Mouse (Mus musculus): ENCODE measurements around the gene Tle6.

The Tle6 gene

GRCm38 (mm10) chr10:81600738-81601203 lies at the start of gene Tle6:
Gene Tle6, minus strand, starts transcription at chr10:81601073.
- ChIA-PET POLR2A (interaction anchor here (0.6 to 2.6 kb wide), 22 partner anchors 9 to 1889 kb away, joined by 3 to 16 read pairs (median 3); partner anchors contain the start of genes Gna11 (in 1 of the 4) and Zfp873 (in 1 of the 4)), CTCF (interaction anchor here (1.0 to 2.3 kb wide), 10 partner anchors 30 to 116 kb away, joined by 3 to 9 read pairs (median 4); no protein-coding TSS in a partner anchor)

DNA sequence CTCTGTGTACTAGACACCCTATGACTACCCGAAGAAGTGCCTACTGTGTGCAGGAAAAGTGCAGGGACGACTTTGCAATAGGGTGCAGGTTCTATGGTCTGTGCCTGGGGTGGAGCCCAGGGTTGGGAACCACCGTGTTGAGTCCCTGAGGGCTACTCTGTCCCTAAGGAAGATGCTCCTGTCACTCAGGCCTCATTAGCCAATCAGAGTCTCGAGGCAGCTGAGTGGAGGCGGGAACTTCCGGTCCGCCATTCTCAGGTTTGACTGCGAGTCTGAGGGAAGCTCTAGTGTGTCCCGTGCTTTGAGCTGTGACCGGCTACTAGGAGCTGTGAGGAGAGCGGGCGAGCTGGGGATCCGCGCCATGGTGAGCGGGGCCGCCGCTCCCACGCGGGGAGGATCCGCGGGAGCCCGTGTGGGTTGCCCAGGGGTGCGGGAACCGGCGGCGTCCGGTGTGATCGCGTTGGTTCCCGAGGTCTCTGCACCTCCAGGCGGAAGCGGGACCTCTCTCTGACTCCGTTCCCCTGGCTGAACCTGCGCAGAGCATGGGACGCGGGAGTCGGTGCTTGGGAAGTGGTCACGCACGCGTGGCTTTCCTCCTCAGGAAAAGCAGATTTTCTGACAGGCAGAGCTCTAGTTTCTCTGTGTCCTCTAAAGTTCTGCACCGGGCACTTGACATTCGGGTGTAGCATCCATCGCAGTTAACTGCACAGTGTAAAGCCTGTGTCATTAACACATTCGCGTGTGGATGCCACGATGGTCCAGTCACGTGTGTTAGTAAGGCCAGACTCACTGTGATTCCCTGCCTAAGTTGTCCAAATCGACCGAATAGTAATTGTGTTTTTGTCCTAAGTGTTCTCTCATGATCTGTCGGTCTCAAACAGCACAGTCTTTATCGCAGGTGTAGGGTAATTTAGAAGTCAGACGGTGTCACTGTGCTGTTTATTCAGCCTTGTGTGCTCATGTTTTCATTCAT lies 48.2 kb upstream of the Tle6 start, which contains the start of gene Gm10778:
Gene Gm10778 (plus strand): TSS at position 257 of the 973 bp plus-strand sequence.
- CTCF ChIA-PET: interaction anchor here in 1 of 4 experiments (0.6 kb wide), 1 partner anchor 79 kb away, joined by 3 read pairs; no protein-coding TSS in a partner anchor

GRCm38 (mm10) chr10:81646015-81646555 lies 45.2 kb upstream of the Tle6 start:
- POLR2A ChIA-PET: interaction anchor here in 2 of 4 experiments (1.6 to 6.3 kb wide), 3 partner anchors 13 to 19 kb away, joined by 3 to 64 read pairs (median 54); partner anchors contain the start of genes Ankrd24 (in 1 of the 2) and Sirt6 (in 1 of the 2)

More for the DNA sequence above, 48.2 kb upstream of the Tle6 start, which contains the start of gene Gm10778:
- POLR2A ChIA-PET: interaction anchor here in 2 of 4 experiments (0.6 to 1.3 kb wide), 8 partner anchors 16 to 1768 kb away, joined by 3 to 7 read pairs (median 4); partner anchors contain the start of genes AU041133 (in 1 of the 2) and Zfp873 (in 1 of the 2)

GRCm38 (mm10) chr10:81645391-81645790 lies 44.5 kb upstream of the Tle6 start:
- ChIA-PET CTCF (interaction anchor here in 1 of 4 experiments (0.6 kb wide), 1 partner anchor 93 kb away, joined by 4 read pairs; no protein-coding TSS in a partner anchor), POLR2A (interaction anchor here in 2 of 4 experiments (2.8 to 6.3 kb wide), 5 partner anchors 12 to 74 kb away, joined by 10 to 64 read pairs (median 33); partner anchors contain the start of genes Ankrd24 (in 2 of the 2) and Sirt6 (in 2 of the 2))

More at GRCm38 (mm10) chr10:81646015-81646555, 45.2 kb upstream of the Tle6 start:
- CTCF ChIA-PET: no interaction called here

GRCm38 (mm10) chr10:81644716-81645115 lies 43.8 kb upstream of the Tle6 start:
- CTCF ChIA-PET: interaction anchor here in 3 of 4 experiments (0.7 to 1.5 kb wide), 5 partner anchors 11 to 1205 kb away, joined by 3 to 9 read pairs (median 4); no protein-coding TSS in a partner anchor
- POLR2A ChIA-PET: interaction anchor here in 2 of 4 experiments (1.5 to 6.3 kb wide), 11 partner anchors 8 to 404 kb away, joined by 5 to 64 read pairs (median 10); partner anchors contain the start of genes Ankrd24 (in 2 of the 2), Sirt6 (in 2 of the 2) and Zfp873 (in 1 of the 2)

DNA sequence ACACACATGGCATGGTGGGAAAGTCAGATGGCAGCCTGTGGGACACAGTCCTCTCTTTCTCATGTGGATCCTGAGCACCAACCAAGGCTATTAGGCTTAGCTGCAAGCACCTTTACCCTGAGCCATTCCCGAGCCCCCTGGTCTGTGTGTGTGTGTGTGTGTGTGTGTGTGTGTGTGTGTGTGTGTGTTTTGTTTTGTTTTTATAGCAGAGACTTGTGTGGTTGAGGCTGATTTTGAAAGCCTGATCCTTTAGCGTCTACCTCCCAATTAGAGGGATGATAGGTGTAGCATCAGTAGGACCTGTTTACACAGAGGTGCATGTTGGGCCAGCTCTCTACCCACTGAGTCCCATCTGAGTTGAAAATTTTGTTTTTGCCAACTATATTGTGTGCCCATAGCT lies 43.3 kb upstream of the Tle6 start:
- ChIA-PET POLR2A (interaction anchor here (0.7 to 6.3 kb wide), 37 partner anchors 8 to 1214 kb away, joined by 3 to 64 read pairs (median 5); partner anchors contain the start of genes Sirt6 (in 4 of the 4), Ankrd24 (in 3 of the 4), 1190007I07Rik (in 1 of the 4) and AU041133 (in 1 of the 4)), CTCF (interaction anchor here in 3 of 4 experiments (0.6 to 2.5 kb wide), 11 partner anchors 11 to 1205 kb away, joined by 3 to 9 read pairs (median 4); no protein-coding TSS in a partner anchor)

DNA sequence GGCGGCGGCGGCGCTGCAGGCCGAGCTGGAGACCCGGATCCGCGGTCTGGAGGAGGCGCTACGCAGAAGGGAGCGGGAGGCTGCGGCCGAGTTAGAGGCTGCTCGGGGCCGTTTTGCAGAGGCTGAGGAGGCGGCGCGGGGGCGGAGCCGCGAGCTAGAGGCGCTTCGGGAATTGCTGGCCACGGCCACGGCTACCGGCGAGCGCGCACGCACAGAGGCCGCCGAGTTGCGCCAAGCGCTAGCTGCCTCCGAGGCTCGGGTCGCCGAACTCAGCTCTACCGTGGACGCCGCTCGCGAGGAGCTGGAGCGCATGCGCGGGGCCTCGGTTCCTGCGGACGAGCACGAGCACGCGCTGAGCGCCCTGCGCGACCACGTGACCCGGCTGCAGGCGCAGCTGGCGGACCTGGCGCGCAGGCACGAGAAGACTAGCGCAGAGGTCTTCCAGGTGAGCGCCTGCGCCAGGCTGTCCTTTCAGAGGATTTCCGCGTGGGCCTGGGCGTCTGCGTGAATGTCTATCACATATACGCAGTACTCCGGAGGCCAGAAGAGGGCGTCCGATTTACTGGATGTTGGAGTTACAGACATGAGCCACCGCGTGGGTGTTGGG lies 42.7 kb upstream of the Tle6 start:
- ChIA-PET CTCF (interaction anchor here in 3 of 4 experiments (0.6 to 2.5 kb wide), 12 partner anchors 8 to 359 kb away, joined by 3 to 8 read pairs (median 3); no protein-coding TSS in a partner anchor), POLR2A (interaction anchor here (0.5 to 6.3 kb wide), 49 partner anchors 8 to 1215 kb away, joined by 3 to 64 read pairs (median 4); partner anchors contain the start of genes Sirt6 (in 4 of the 4), Ankrd24 (in 3 of the 4), 1190007I07Rik (in 1 of the 4) and AU041133 (in 1 of the 4))

DNA sequence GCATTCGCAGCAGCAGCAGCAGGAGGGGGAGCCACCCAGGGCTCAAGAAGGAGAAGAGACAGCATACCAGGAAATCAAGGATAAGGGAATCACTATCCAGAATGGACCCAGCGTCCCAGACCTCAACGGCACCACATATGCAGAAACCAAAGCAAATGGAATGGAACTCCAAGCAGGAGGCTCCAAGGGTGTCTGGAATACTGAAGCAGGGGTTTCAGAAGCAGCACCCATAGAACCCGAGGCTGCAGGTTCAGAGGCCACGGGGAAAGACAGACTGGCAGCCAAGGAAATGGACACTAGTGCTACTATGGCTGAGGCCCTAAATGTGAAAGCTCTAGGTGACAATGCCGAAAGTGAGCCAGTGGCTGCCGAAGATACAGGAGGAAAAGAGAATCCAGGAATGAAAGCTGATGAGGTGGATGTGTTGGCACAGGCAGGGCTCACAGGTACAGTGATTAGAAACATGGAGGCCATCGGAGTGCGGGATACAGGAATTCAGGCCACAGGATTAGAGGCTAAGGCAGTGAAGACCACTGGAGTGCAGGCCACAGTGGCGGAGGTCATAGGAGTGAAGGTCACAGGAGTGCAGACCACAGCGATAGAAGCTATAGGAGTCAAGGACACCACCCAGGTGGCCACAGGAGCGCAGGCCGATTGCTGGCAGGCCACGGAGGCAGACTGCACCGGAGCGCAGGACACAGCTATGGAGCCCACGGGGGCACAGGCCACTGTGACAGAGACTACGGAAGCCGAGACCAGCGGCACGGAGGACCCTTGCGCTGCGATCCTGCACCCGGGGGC lies 42.0 kb upstream of the Tle6 start:
- ChIA-PET CTCF (interaction anchor here in 2 of 4 experiments (0.9 to 2.5 kb wide), 10 partner anchors 9 to 140 kb away, joined by 3 to 8 read pairs (median 3); no protein-coding TSS in a partner anchor), POLR2A (interaction anchor here (0.5 to 6.3 kb wide), 49 partner anchors 7 to 1216 kb away, joined by 3 to 64 read pairs (median 4); partner anchors contain the start of genes Sirt6 (in 4 of the 4), Ankrd24 (in 3 of the 4), 1190007I07Rik (in 1 of the 4) and AU041133 (in 1 of the 4))

DNA sequence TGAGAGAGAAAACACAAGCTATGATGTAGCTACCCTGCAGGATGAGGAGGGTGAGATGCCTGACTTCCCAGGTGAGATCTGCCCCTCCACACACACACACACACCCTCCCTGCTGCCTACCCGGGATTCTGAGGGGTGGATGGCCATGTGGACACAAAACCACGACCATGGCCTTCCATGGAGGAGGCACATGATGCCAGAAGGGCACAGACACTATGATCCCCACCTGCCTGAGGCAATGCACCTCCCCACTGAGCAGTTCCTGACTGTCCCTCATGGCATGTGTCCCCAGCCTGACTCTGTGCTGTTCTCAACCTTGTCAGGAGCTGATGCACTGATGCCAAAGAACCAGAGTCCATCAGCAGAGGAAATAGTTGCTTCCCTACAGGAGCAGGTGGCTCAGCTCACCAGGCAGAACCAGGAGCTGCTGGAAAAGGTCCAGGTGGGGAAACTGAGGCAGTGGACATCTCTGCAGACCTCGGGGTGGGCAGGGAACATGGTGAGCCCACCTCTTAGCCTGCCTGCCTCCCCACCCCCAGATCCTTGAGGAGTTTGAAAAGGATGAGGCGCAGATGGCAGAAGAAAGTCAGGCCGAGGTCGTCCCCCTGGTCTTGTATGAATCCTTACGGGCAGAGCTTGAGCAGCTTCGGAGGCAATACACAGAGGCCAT lies 41.2 kb upstream of the Tle6 start:
- POLR2A ChIA-PET: interaction anchor here in 3 of 4 experiments (0.9 to 6.3 kb wide), 13 partner anchors 9 to 536 kb away, joined by 3 to 64 read pairs (median 9); partner anchors contain the start of genes Ankrd24 (in 2 of the 3) and Sirt6 (in 2 of the 3)
- CTCF ChIA-PET: interaction anchor here in 2 of 4 experiments (0.5 to 2.6 kb wide), 6 partner anchors 8 to 91 kb away, joined by 3 to 8 read pairs (median 4); no protein-coding TSS in a partner anchor

DNA sequence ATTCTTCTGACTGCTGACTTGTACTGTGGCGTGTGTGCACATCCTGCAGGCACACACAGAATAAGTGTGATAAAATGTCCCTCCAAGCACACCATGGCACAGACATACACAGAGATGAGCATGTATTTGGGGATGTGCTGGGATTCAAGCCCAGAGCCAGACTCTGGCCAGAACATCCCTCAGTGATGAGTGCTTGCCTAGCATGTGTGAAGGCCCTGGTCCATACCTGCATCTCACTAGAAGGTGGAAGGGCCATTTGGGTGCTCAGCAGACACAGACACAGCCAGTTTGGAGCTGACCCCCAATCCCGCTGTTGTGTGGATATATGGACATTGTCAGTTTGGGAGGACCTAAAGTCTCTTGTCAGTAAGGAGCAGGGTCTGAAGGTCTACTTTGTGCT lies 40.7 kb upstream of the Tle6 start:
- CTCF ChIA-PET: interaction anchor here in 2 of 4 experiments (0.5 to 2.6 kb wide), 6 partner anchors 8 to 90 kb away, joined by 3 to 8 read pairs (median 4); no protein-coding TSS in a partner anchor

DNA sequence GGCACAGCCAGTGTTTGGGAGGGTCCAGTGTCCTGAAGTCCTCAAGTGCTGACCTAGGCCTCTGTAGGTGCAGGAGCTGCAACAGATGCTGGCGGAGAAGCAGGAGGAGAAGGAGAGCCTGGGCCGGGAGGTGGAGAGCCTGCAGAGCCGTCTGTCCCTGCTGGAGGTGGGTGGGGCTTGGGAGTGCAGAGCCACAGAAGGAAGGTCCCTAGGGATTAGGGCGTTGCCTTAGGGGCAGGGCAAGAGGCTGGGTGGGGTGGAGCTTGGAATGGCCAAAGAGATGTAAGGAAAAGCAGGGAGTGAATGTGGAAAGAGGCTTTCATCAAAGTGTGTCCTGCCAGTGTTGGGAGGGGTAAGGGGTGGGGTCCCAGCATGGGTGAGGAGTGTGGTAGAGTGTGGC lies 40.0 kb upstream of the Tle6 start:
- CTCF ChIA-PET: interaction anchor here in 2 of 4 experiments (0.6 to 2.6 kb wide), 3 partner anchors 76 to 90 kb away, joined by 3 to 5 read pairs (median 4); no protein-coding TSS in a partner anchor

More for the DNA sequence above, 40.7 kb upstream of the Tle6 start:
- POLR2A ChIA-PET: interaction anchor here in 2 of 4 experiments (0.5 to 6.3 kb wide), 7 partner anchors 9 to 240 kb away, joined by 3 to 64 read pairs (median 13); partner anchors contain the start of genes Ankrd24 (in 2 of the 2) and Sirt6 (in 2 of the 2)

GRCm38 (mm10) chr10:81638101-81638500 lies 37.2 kb upstream of the Tle6 start:
- POLR2A ChIA-PET: interaction anchor here in 1 of 4 experiments (0.5 kb wide), 1 partner anchor 14 kb away, joined by 3 read pairs; no protein-coding TSS in a partner anchor
- CTCF ChIA-PET: interaction anchor here in 2 of 4 experiments (0.5 to 0.9 kb wide), 2 partner anchors 10 to 18 kb away, joined by 3 read pairs; no protein-coding TSS in a partner anchor

More for the DNA sequence above, 40.0 kb upstream of the Tle6 start:
- POLR2A ChIA-PET: interaction anchor here in 2 of 4 experiments (0.5 to 5.7 kb wide), 4 partner anchors 14 to 239 kb away, joined by 3 to 54 read pairs (median 17); partner anchors contain the start of genes Ankrd24 (in 2 of the 2) and Sirt6 (in 2 of the 2)

DNA sequence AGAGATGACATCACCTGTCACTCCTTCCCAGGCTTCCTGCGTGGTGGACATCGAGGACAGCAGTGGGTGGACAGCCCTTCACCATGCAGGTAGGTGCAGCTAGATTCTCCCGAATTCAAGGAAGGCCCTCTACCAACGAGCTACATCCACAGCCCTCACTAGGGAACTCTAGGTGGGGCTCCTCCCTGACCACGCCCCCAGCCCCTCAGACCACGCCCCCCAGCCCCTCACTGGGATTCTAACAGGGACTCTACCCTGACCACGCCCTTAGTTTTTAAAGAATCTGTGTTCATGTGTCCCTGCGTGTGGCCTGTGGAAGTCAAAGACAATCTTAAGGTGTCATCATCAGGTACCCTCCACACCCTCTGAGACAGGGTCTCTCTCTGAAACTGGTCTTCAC lies 35.5 kb upstream of the Tle6 start:
- ChIA-PET POLR2A (interaction anchor here in 2 of 4 experiments (0.5 to 7.2 kb wide), 7 partner anchors 8 to 23 kb away, joined by 3 to 64 read pairs (median 4); partner anchors contain the start of gene Sirt6 (in 1 of the 2)), CTCF (interaction anchor here in 1 of 4 experiments (1.0 kb wide), 1 partner anchor 25 kb away, joined by 3 read pairs; no protein-coding TSS in a partner anchor)

DNA sequence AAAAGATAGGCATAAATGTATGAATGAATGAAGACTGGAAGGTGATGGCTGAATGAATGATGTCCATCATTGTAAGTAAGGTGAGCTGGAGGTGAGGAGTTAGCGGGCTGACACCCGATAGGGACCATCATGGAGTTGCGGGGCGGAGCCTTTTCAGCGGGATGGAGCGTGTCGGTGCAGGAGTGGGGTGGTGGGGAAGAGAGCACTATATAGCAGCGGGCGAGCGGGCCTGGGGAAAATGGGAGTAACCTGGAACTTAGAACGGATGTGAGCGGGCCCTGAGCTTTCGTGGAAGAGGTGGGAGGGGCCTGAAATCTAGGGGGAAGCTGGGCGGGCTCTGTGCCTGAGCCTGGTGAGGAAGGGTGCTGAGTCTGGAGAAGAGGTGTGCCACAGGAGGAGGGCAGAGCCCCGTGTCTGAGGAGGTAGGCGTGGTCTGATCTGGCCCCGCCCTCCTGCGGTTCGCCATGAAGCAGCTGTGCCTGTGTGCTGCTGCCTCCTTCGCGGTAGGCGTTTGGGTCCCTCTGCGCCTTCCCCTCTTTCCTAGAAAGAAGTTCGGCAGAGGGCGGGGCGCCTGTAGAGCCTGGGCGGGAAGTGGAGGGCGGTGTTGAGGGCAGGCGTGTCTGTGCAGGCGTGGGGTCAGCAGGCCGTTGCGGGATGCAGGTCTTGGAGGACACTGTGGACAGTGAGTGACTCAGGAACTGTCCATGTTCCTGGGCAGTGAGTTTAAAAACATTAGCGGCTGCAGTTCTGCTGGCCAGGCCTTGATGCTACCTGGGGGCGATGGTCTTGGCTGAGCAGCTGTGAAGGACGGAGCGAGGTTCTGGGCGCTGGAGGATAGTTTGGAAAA lies 32.6 kb upstream of the Tle6 start:
- POLR2A ChIA-PET: interaction anchor here (0.5 to 7.2 kb wide), 25 partner anchors 9 to 1127 kb away, joined by 3 to 64 read pairs (median 4); partner anchors contain the start of genes Cactin (in 1 of the 4), Gm10778 (in 1 of the 4) and Zfp873 (in 1 of the 4)
- CTCF ChIA-PET: interaction anchor here in 3 of 4 experiments (0.7 to 1.5 kb wide), 9 partner anchors 9 to 341 kb away, joined by 3 to 6 read pairs (median 3); partner anchors contain the start of gene Pip5k1c (in 1 of the 3)

Measured in embryonic stem cell, embryonic (primary cell).